12 mouse cellular contexts compared by ENCODE assay signal in genomic region chr9:23219754-23220153, GRCm38 (mm10). TPM values are rescaled to one million over a fixed set of nuclear protein-coding genes. Genes with fewer than 3 reads are reported as not detected.
DNase-seq lines count a peak whose midpoint lies in the region; ATAC-seq and TF ChIP-seq lines count a peak whose summit lies in the region.
"Had no signal": no experiment of that assay in that cellular context is flagged by ENCODE, and none has a peak within 500 bp of the region (broad histone marks: within the 10 kb centered on the region; RNA-seq: fewer than 3 reads in every experiment).

No protein-coding gene starts in this region.

- H3K4me2 ChIP-seq in heart, postnatal 0 days (ENCODE audit: low read depth, low read length), result no peak overlapping the region
- H3K4me2 ChIP-seq: lung, embryonic 15.5 days; neural tube, embryonic 12.5 days had no signal

- WGBS in heart, postnatal 0 days, result 54% methylated on average over 3 of the region's 3 CpGs
- 62% methylated on average over 3 of the region's 3 CpGs for WGBS in forebrain, embryonic 10.5 days

- ATAC-seq in heart, postnatal 0 days (ENCODE audit: insufficient read depth, low read depth), result no peak
- ATAC-seq in megakaryocyte progenitor cell, adult 5-6 weeks (replicated peaks; ENCODE audit: poor library complexity), result peak; percentile 79

- H3K27me3 ChIP-seq in heart, postnatal 0 days (ENCODE audit: control insufficient read depth, insufficient read depth, low read length), result peaks cover 26% of the 10 kb centered on the region
- H3K27me3 ChIP-seq in forebrain, embryonic 10.5 days (ENCODE audit: poor library complexity, severe bottlenecking), result peaks cover 57% of the 10 kb centered on the region

- H3K9ac ChIP-seq in heart, postnatal 0 days (replicated peaks; ENCODE audit: low read depth, low read length), result no peak overlapping the region
- H3K9ac ChIP-seq: lung, embryonic 15.5 days; neural tube, embryonic 12.5 days had no signal

- no peak overlapping the region for H3K4me3 ChIP-seq in heart, postnatal 0 days (ENCODE audit: low read depth, low read length)
- no peak overlapping the region for H3K4me3 ChIP-seq in forebrain, embryonic 10.5 days
- H3K4me3 ChIP-seq: embryonic facial prominence, embryonic 10.5 days; lung, embryonic 15.5 days; neural tube, embryonic 12.5 days had no signal

- 0 out of 2 replicates have a peak, but pooled peaks cover 6% of the 10 kb centered on the region for H3K4me1 ChIP-seq in heart, postnatal 0 days (ENCODE audit: control insufficient read depth, insufficient read depth)
- H3K4me1 ChIP-seq in forebrain, embryonic 10.5 days, result peaks cover 22% of the 10 kb centered on the region

- H3K9me3 ChIP-seq in heart, postnatal 0 days (replicated peaks; ENCODE audit: control insufficient read depth, low read length), result no peaks in the 10 kb centered on the region
- no peaks in the 10 kb centered on the region for H3K9me3 ChIP-seq in forebrain, embryonic 10.5 days
- H3K9me3 ChIP-seq: embryonic facial prominence, embryonic 10.5 days; lung, embryonic 15.5 days; neural tube, embryonic 12.5 days had no signal

- H3K36me3 ChIP-seq in heart, postnatal 0 days (replicated peaks; ENCODE audit: control insufficient read depth, insufficient read depth, low read length), result no peaks in the 10 kb centered on the region
- H3K36me3 ChIP-seq in forebrain, embryonic 10.5 days (replicated peaks), result no peaks in the 10 kb centered on the region
- H3K36me3 ChIP-seq: embryonic facial prominence, embryonic 10.5 days; lung, embryonic 15.5 days; neural tube, embryonic 12.5 days had no signal

- peak; percentile 31 for TF ChIP-seq CTCF in heart, postnatal 0 days (IDR thresholded peaks at IDR 0.05; ENCODE audit: low read depth)

- H3K27ac ChIP-seq in heart, postnatal 0 days (ENCODE audit: low read depth), result no peak overlapping the region
- no peak overlapping the region for H3K27ac ChIP-seq in forebrain, embryonic 10.5 days
- H3K27ac ChIP-seq: embryonic facial prominence, embryonic 10.5 days; lung, embryonic 15.5 days; neural tube, embryonic 12.5 days had no signal

- no peak for TF ChIP-seq EP300 in heart, postnatal 0 days (IDR thresholded peaks at IDR 0.05; ENCODE audit: low read depth)

- no peak for DNase-seq in heart, postnatal 0 days (ENCODE audit: low spot score)
- DNase-seq in heart, adult 8-10 months (ENCODE audit: low spot score), result no peak
- DNase-seq in ovary, postnatal 36 days (ENCODE audit: low spot score), result peak; percentile 42
- DNase-seq in ovary, postnatal 14 days (ENCODE audit: low spot score), result no peak
- DNase-seq in Muller cell, postnatal 12 days (ENCODE audit: inconsistent ontology term), result peak; percentile 75
- no peak for DNase-seq in forebrain, embryonic 10.5 days (ENCODE audit: extremely low spot score, low spot score)
- DNase-seq in layer of hippocampus, adult 8-10 months (ENCODE audit: low spot score in 2 of 2), result no peak
- DNase-seq: heart, postnatal 36 days had no signal

RNA-seq across cellular contexts. Expression of gene Bmper, which starts 3.1 kb away (rescaled TPM):
- 3.4 and 4.5 TPM in 2 replicates for total RNA-seq in heart, postnatal 0 days (2014; rRNA removed; ENCODE audit: low replicate concordance)
- 3.7 and 3.9 TPM in 2 replicates for polyA plus RNA-seq in heart, postnatal 0 days (2015; fragmentation: Nextera tagmentation; extraction: Ambion mirVana)
- total RNA-seq in heart, adult 8-10 months (2022), result 1 to 10 TPM; 1.5 to 3.3 (median 2.5) TPM
- total RNA-seq in megakaryocyte progenitor cell, adult 5-6 weeks (2015), result not detected in 2 replicates
- not detected in 2 replicates for total RNA-seq in megakaryocyte progenitor cell, adult 5-6 weeks (2017)
- 4.1 and 5.1 TPM in 2 replicates for polyA plus RNA-seq in forebrain, embryonic 10.5 days (2016; fragmentation: Nextera tagmentation; extraction: Ambion mirVana)
- 1 to 10 TPM; 4.9 to 7.0 (median 5.2) TPM for total RNA-seq in layer of hippocampus, adult 8-10 months (2022)

Comparison
In these comparisons a context has a peak if more than half of its experiments do, and no peak if none do; other contexts are left out.
1. DNase-seq: peak in ovary, postnatal 36 days (single experiment) and Muller cell, postnatal 12 days (single experiment); none in heart, postnatal 0 days (single experiment), heart, adult 8-10 months (single experiment), ovary, postnatal 14 days (single experiment), forebrain, embryonic 10.5 days (single experiment) and layer of hippocampus, adult 8-10 months (0 of 2).